Mouse (Mus musculus) adrenal gland, adult (tissue): ENCODE results near the gene Cd2ap.
"Not testable (repeated sequence)": the region's sequence is repeated elsewhere in the genome, so short reads cannot be mapped to it uniquely, and the experiment has no call there.

Experiments used
- DNase-seq, 2 experiments: peaks; one replicate each; pipeline ENCODE4 v3.0.0; 2022 to 2023; ENCODE audit warnings: low spot score in 1 of 2; ENCODE audit not compliant: inconsistent age in 2 of 2

Gene Cd2ap

DNA sequence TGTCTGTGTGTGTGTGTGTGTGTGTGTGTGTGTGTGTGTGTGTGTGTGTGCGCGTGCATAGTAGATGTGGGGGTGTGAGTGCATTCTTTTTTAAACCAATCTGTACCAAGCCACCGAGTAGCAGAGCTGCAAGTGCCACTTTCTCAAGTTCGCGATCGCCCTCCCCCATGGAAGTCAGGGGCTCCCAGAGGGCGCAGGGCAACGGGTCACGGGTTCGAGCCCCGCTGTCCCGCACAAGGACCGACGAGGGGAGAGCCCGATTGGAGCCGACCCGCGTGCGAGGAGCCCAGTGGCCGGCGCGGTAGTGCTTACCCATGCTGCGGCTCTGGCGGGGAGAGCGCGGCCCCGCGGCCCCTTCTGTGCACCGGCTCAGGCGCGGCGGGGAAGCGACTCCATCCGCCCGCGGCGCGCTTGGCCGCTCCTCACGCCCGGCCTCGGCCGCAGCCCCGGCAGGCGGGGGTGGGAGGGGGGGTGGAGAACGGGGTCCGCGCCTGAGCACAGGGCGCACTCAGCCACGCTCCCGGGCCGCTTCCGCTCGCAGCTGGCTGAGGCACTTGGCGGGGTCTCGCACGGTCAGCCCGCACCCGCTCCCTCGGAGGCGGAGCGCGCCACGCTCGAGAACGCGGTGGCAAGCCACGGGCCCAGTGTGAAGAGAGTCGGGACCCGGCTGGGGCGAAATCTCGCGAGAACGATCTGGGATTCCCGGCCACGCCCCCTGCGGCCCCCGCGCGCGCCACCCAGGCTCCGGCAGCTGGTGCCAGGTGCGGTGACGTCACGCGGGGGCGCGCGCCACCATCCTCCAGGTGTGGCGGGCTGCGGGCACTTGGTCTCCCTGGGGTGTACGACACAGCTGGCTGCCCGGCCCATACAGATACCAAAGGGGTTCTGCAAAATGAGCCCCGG lies at the start of gene Cd2ap:
Cd2ap (minus strand) TSS at position 665 of the 903 bp plus-strand sequence.
- DNase-seq: peak; percentile 96 to 99

DNA sequence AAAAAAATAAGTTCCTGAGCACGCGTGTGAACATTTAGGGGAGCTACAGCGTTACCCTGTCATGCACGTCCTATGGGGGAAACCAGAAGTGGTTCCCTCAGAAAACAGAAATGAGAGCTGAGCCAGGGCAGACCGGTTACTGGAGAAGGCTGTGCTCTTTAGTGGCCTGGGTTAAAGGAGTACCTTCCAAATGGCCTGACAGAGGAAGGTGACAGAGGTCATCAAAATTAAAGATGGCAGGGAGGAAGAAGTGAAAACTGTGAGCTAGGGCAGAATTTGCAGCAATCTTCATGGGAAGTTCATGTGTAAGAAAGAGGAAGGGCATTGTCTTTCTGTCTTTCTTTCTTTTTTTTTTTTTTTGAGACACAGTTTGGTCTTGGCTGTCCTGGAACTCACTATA lies 48.3 kb upstream of the Cd2ap start:
- no peak for DNase-seq

DNA sequence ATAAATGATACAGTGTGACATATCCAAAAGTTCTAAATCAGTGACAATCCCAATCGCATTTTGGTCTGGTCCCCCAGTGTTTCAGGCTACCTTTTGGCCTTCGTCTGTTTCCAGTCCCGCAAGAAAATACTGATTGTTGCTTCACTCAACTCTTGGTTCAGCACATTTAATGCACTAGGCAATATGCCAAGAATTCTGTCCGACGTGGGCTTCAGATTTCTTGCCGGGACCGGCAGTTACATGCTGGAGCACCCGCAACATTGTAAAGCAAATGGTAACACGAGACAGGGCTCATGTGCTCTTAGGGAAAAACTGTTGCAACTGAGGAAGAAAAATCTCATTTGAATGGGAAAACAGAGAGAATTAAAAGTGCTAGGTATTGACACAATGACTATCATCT lies 42.3 kb upstream of the Cd2ap start:
- no peak for DNase-seq

- DNase-seq: no peak
Observed at GRCm38 (mm10) chr17:42914726-42915125, 38.3 kb upstream of the Cd2ap start.

DNA sequence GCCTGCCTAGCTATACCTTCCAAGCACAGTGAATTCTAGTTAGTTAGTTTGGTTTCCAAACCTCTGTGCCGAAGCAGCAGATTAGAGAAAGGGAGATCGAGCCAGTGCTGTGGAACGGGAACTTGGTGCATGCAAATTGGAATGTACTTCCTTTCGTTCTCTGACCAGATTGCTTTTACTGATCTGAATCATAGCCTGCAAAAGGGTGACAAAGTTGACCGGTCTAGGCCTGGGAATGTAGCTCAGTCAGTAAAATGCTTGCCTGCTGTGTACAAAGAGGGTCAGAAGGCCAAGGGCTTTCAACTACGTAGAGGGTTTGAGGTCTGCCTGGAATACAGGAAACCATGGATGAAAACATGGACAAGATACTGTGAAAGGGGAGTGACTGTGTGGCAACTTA lies 35.7 kb upstream of the Cd2ap start:
- no peak for DNase-seq

DNA sequence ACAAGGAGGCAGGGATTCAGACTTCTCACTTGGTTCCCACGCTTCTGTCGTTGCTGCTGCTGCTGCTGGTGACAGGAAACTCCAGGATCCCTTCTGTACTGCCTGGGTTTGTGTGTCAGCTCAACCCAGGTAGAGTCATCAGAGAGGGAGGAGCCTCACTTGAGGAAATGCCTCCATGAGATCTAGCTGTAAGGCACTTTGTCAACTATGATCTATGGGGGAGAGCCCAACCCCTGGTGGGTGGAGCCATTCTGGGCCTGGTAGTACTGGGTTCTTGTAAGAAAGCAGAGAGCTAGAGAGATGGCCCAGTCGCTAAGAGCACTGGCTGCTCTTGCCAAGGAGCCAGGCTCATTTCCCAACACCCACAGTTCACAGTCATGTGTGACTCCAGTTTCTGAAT lies 34.0 kb upstream of the Cd2ap start:
- DNase-seq: no peak

DNA sequence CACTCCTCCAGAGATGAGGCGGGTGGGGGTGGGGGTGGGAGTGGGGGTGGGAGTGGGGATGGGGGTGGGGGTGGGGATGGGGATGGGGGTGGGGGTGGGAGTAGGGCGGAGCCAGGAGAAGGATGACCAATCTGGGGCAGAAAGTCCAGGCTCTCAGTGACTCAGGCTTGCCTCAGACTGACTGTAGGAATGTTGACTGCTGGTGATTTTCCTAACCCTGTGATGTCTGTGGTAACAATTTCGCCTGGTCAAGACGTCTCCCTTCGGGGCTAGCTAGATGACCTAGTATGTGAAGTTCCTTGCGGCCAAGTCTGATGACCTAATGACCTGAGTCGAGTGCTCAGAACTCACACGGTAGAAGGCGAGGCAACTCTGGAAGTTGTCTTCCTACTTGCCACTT lies 32.9 kb upstream of the Cd2ap start:
- no peak for DNase-seq

GRCm38 (mm10) chr17:42908744-42909370 lies 32.4 kb upstream of the Cd2ap start:
- no peak for DNase-seq

- no peak for DNase-seq
Observed at GRCm38 (mm10) chr17:42908136-42908535, 31.7 kb upstream of the Cd2ap start.

DNA sequence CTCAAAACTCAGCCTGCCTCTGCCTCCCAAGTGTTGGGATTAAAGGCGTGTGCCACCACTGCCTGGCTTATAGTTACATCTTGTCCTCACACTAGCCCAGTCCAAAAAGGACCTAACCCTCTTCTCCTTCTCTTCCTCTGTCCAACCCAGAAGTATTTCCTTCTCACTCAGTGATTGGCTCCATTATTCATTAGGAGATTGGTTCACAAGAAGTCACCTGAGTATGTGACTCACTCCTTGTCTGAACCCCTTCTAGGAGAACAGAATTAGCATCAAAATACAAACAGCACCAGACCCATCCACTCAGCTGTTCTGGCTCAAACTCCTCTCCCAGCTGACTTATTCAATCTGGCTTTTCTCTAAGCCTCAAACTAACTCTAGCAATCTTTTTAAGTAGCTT lies 30.0 kb upstream of the Cd2ap start:
- not testable (repeated sequence) for DNase-seq

GRCm38 (mm10) chr17:42905919-42906318 lies 29.5 kb upstream of the Cd2ap start:
- no peak for DNase-seq

DNA sequence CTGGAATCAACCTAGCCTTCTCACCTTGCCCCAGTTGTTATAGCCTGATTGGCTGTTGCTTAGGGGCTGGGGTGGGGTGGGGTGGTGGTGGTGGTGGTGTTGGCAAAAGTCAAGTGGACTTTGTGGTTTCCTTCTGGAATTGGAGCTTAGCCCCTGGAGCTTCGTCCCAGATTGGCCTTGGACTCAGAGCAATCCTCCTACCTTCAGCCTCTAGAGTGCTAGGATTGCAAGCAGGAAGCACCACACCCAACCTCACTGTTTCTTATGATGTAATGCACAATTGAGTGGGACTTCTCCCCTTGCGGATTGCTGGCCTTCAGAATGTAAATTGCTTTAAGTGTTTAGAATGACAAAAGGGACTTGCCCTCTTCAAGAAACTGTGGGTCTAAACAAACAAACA lies 24.3 kb upstream of the Cd2ap start:
- no peak for DNase-seq

GRCm38 (mm10) chr17:42887282-42887707 lies 10.8 kb upstream of the Cd2ap start:
- DNase-seq: peak in 1 of 2 experiments; percentile 20

- DNase-seq: peak in 1 of 2 experiments; percentile 46
Observed at GRCm38 (mm10) chr17:42885091-42885501, 8.6 kb upstream of the Cd2ap start.

GRCm38 (mm10) chr17:42884382-42884781 lies 7.9 kb upstream of the Cd2ap start:
- no peak for DNase-seq

DNA sequence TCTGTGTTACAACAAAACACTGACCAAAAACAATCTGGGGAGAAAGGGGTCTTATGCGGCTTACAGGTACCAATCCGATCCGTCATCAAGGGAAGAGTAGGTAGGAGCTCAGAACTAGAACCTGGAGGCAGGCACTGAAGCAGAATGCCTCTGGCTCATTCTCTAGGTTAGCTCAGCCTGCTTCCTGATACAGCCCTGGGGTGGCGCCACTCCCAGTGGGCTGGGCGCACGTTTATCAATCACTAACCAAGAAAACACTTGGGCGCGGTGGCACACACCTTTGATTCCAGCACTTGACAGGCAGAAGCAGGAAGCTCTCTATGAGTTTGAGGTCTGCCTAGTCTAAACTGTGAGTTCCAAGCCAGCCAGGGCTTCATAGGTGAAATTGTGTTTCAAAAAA lies 7.3 kb upstream of the Cd2ap start:
- DNase-seq: no peak

- no peak for DNase-seq
Observed at GRCm38 (mm10) chr17:42883315-42883714, 6.8 kb upstream of the Cd2ap start.

DNA sequence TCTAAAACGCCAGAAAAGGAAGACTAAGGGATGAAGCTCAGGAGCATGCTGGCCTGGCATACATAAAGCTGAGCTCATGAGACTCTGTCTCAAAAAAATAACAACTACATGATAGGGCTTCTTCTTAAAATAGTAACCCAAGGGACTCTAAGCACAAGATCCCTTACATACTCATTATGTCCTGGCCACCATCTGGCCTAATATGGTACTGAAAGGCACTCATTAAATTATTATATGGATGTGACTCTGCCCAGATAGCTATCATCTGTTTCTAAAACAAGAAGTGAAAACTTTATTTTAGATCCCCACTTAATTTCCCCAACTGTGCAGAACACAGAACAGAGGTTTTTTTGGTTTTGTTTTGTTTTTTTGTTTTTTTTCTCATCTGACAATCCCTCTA lies 6.4 kb upstream of the Cd2ap start:
- DNase-seq: no peak

GRCm38 (mm10) chr17:42876904-42877425 lies 500 bp upstream of the Cd2ap start:
- no peak for DNase-seq

GRCm38 (mm10) chr17:42875571-42876000 lies 879 bp downstream of the Cd2ap start:
- peak; percentile 39 to 86 for DNase-seq

DNA sequence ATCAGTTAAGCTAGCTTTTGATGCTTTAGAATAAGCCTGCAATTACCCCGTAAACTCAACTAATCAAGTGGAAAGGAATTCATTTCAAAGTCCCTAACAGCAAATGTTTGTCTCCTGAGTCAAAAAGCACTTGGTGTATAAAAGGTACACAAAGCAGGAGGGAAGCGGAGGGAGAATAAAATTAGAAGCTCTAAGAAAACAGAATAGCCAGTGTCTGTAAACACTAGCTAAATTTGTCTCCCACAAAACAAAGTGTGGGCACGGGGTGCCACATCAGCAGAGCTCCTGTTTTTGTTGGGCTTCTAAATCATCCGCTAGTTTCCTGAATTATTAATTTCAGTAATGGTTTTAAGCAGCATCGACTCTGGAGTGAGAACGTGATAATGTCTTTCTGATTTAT lies 1.4 kb downstream of the Cd2ap start:
- DNase-seq: peak in 1 of 2 experiments; percentile 56

DNA sequence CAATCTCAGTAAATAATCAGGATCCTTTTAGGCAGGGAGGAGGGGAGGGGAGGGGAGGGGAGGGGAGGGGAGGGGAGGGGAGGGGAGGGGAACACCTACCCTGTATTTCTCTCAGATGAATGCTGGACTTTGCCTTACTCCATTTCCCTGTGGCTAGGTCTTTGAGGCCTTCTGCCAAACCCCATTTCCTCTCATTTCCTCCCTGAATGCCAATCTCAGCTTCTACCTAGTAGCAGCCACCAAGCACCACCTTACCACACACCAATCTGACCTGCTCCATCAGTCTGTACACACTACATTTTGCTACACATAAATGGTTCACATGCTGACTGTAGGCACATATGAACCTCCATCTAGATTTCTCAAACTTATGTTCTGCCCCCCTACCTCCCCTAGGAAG lies 6.0 kb downstream of the Cd2ap start:
- DNase-seq: no peak
